Mouse (Mus musculus) stomach, postnatal 0 days (tissue): Measurements from ENCODE around the gene Cpsf4l.
A peak's percentile ranks its signal among the peaks of the same experiment; 100 is the strongest.

Experiments used
- CTCF ChIP-seq: IDR thresholded peaks from 2 replicates; pipeline ENCODE4 v1.5.1; 2016; ENCODE audit warnings: antibody characterized with exemption, low read depth, mild to moderate bottlenecking, moderate library complexity
- EP300 ChIP-seq: optimal IDR thresholded peaks from 2 replicates; pipeline ENCODE3; 2016; ENCODE audit warnings: antibody characterized with exemption

- TF ChIP-seq CTCF (no peak), EP300 (peak; percentile 61)
These were observed 45.0 kb upstream of the Cpsf4l start for GRCm38 (mm10) chr11:113754845-113755244.
